Mouse (Mus musculus) midbrain, embryonic 11.5 days (tissue): ENCODE data around the gene Zfp599. TPM values are rescaled to one million over a fixed set of nuclear protein-coding genes. Genes with fewer than 3 reads are reported as not detected.

ENCODE experiments used
- ATAC-seq: fragments of 200-750 bp; cut with Nextera tagmentation; 2 replicates; pipeline ENCODE4 v1.8.0; 2017; ENCODE audit warnings: moderate TSS enrichment, moderate library complexity; ENCODE audit not compliant: low FRiP score
- DNase-seq: peaks from one replicate; pipeline ENCODE4 v3.0.0; 2015; ENCODE audit warnings: low spot score; ENCODE audit errors: missing footprints
- H3K27ac ChIP-seq: fragments of 300-500 bp; sonication (generic); 2 replicates; pipeline ENCODE4 v1.5.1; 2014; ENCODE audit warnings: low read depth, low read length
- H3K27me3 ChIP-seq: fragments of 300-500 bp; sonication (generic); 2 replicates; pipeline ENCODE4 v1.6.1; 2014; ENCODE audit warnings: mild to moderate bottlenecking, low read length, moderate library complexity, mixed read lengths; ENCODE audit not compliant: control insufficient read depth, insufficient read depth
- H3K36me3 ChIP-seq: fragments of 300-500 bp; sonication (generic); 2 replicates; pipeline ENCODE4 v1.6.1; 2014; ENCODE audit warnings: mild to moderate bottlenecking, low read length, moderate library complexity, mixed read lengths; ENCODE audit not compliant: control insufficient read depth, insufficient read depth
- H3K4me1 ChIP-seq: fragments of 300-500 bp; sonication (generic); 2 replicates; pipeline ENCODE4 v1.6.1; 2014; ENCODE audit warnings: low read length; ENCODE audit not compliant: control insufficient read depth, insufficient read depth
- H3K4me2 ChIP-seq: fragments of 300-500 bp; sonication (generic); 2 replicates; pipeline ENCODE4 v1.6.1; 2014; ENCODE audit warnings: mild to moderate bottlenecking, moderate library complexity
- H3K4me3 ChIP-seq: fragments of 300-500 bp; sonication (generic); 2 replicates; pipeline ENCODE4 v1.5.1; 2014; ENCODE audit warnings: low read depth, low read length
- H3K9ac ChIP-seq: fragments of 300-500 bp; sonication (generic); 2 replicates; pipeline ENCODE4 v1.6.1; 2014; ENCODE audit warnings: low read length
- H3K9me3 ChIP-seq: fragments of 300-500 bp; sonication (generic); 2 replicates; pipeline ENCODE4 v1.6.1; 2016; ENCODE audit warnings: low read length; ENCODE audit not compliant: control insufficient read depth
- WGBS: fragments of 180-500 bp; shearing (Covaris S2); extraction: QIAGEN DNeasy Blood & Tissue Kit; methylation state at CpG from one replicate; pipeline ENCODE4 v1.1.7; 2014; 5-methylcytosine and 5-hydroxymethylcytosine counted together
- polyA plus RNA-seq: library from polyadenylated mRNA; unstranded; fragments of >200 nt; fragmentation: Nextera tagmentation; extraction: Ambion mirVana; gene quantifications from 2 replicates; pipeline ENCODE4 v1.2.1, GENCODE M21; 2014

The Zfp599 gene
- polyA plus RNA-seq, 1 experiment from 2014 or later = 6.7 TPM

DNA sequence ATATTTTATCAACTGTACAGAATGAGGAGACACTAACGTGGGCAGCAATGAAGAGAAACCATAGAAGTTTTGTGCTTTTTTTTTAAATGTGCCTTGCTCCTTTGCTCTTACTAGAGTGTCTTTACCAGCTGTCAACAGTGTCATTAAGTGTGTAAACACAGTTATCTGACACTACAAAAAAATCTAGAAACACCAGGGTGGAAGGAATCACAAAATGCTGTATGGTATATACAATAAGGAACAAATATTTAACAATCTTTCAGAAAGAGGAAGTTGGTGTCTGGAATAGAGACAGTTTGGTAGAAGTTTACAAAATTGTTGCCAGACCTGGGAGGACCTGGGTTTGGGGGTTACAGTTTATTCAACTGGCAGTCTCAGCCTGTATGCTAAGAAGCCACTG lies 1.9 kb upstream of the Zfp599 start:
- Histone ChIP-seq H3K27ac (no peak overlapping the region), H3K4me2 (no peak overlapping the region), H3K36me3 (no peaks in the 10 kb centered on the region; the same call in 1 of the 2 replicates), H3K9me3 (no peaks in the 10 kb centered on the region), H3K27me3 (no peaks in the 10 kb centered on the region), H3K4me1 (peaks cover 2% of the 10 kb centered on the region; the same call in 1 of the 2 replicates), H3K4me3 (no peak overlapping the region), H3K9ac (no peak overlapping the region)
- no peak for ATAC-seq
- WGBS = 81% methylated on average over 1 of the region's 1 CpGs
- no peak for DNase-seq

- WGBS = 31% methylated on average over 3 of the region's 3 CpGs
- Histone ChIP-seq H3K4me3 (peak overlapping the region; percentile 62), H3K36me3 (peaks cover 2% of the 10 kb centered on the region; the same call in 1 of the 2 replicates), H3K4me1 (peaks cover 2% of the 10 kb centered on the region; the same call in 1 of the 2 replicates), H3K9ac (no peak overlapping the region; the same call in 1 of the 2 replicates), H3K27me3 (no peaks in the 10 kb centered on the region), H3K27ac (no peak overlapping the region), H3K9me3 (peaks cover 10% of the 10 kb centered on the region; the same call in 1 of the 2 replicates), H3K4me2 (peak overlapping the region; percentile 74)
- DNase-seq = no peak
- no peak for ATAC-seq
Measured at GRCm38 (mm10) chr9:22260092-22260422, 362 bp upstream of the Zfp599 start.

DNA sequence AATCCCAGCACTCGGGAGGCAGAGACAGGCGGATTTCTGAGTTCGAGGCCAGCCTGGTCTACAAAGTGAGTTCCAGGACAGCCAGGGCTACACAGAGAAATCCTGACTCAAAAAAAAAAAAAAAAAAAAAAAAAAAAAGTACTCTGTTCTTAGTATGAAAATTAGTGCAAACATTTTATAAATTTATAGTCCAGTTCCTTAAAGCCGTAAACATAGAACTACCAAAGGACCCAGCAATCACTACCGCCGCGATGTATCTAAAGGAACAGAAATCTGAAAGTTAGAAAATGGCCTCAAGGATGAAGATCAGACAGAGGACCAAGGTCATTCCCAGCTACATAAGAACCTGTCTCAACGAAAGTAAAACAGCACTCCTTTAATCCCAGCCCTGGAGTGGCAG lies 911 bp downstream of the Zfp599 start:
- no peak for ATAC-seq
- H3K4me1 ChIP-seq = peaks cover 2% of the 10 kb centered on the region; the same call in 1 of the 2 replicates
- peak overlapping the region; percentile 74 for H3K4me2 ChIP-seq
- peaks cover 10% of the 10 kb centered on the region; the same call in 1 of the 2 replicates for H3K9me3 ChIP-seq
- 84% methylated on average over 8 of the region's 8 CpGs for WGBS
- H3K27me3 ChIP-seq = no peaks in the 10 kb centered on the region
- peak overlapping the region; percentile 62 for H3K4me3 ChIP-seq
- DNase-seq = no peak
- H3K36me3 ChIP-seq = peaks cover 4% of the 10 kb centered on the region; the same call in 1 of the 2 replicates
- H3K9ac ChIP-seq = peak overlapping the region; percentile 87
- no peak overlapping the region for H3K27ac ChIP-seq

- ATAC-seq (no peak), DNase-seq (no peak)
- no peak overlapping the region for H3K4me2 ChIP-seq
- H3K9me3 ChIP-seq = peaks cover 10% of the 10 kb centered on the region; the same call in 1 of the 2 replicates
- no peak overlapping the region for H3K4me3 ChIP-seq
- H3K9ac ChIP-seq = no peak overlapping the region
- no peak overlapping the region for H3K27ac ChIP-seq
- H3K36me3 ChIP-seq = peaks cover 4% of the 10 kb centered on the region; the same call in 1 of the 2 replicates
- H3K4me1 ChIP-seq = peaks cover 2% of the 10 kb centered on the region; the same call in 1 of the 2 replicates
- WGBS = 89% methylated on average over 4 of the region's 4 CpGs
- no peaks in the 10 kb centered on the region for H3K27me3 ChIP-seq
Measured at GRCm38 (mm10) chr9:22256579-22256978, 3.1 kb downstream of the Zfp599 start.

GRCm38 (mm10) chr9:22244242-22244641 lies 15.5 kb downstream of the Zfp599 start:
- Histone ChIP-seq H3K4me3 (no peak overlapping the region), H3K4me1 (no peaks in the 10 kb centered on the region), H3K27me3 (no peaks in the 10 kb centered on the region), H3K36me3 (peaks cover 18% of the 10 kb centered on the region), H3K4me2 (no peak overlapping the region), H3K27ac (no peak overlapping the region), H3K9me3 (peaks cover 3% of the 10 kb centered on the region; the same call in 1 of the 2 replicates), H3K9ac (no peak overlapping the region)
- ATAC-seq = no peak
- WGBS = 91% methylated on average over 2 of the region's 2 CpGs
- DNase-seq = no peak

DNA sequence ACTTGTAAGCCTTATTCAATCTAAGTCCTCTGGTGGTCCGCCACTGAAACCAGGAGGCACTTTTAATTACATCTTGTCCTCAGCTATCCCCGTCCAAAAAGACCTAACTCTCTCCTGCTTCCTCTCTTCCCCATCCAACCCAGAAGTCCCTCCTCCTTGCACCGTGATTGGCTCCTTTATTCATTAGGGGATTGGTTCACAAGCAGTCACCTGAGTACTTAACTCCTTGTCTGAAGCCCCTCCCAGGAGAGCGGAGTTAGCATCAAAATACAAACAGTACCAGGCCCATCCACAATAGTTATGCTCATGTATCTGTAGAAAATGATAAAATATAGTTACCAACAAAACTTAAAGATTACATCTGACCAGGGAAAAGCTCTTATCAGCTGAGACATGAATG lies 19.7 kb downstream of the Zfp599 start:
- no peak overlapping the region for H3K27ac ChIP-seq
- no peak overlapping the region for H3K4me3 ChIP-seq
- H3K9me3 ChIP-seq = no peaks in the 10 kb centered on the region
- no peak for ATAC-seq
- peaks cover 13% of the 10 kb centered on the region; the same call in 1 of the 2 replicates for H3K36me3 ChIP-seq
- no peaks in the 10 kb centered on the region for H3K27me3 ChIP-seq
- DNase-seq = no peak
- H3K9ac ChIP-seq = no peak overlapping the region
- H3K4me2 ChIP-seq = no peak overlapping the region
- H3K4me1 ChIP-seq = no peaks in the 10 kb centered on the region
- 94% methylated on average over 4 of the region's 4 CpGs for WGBS

GRCm38 (mm10) chr9:22230556-22230955 lies 29.1 kb downstream of the Zfp599 start:
- no peak overlapping the region for H3K27ac ChIP-seq
- H3K9ac ChIP-seq = no peak overlapping the region
- ATAC-seq (no peak), DNase-seq (no peak)
- no peaks in the 10 kb centered on the region for H3K9me3 ChIP-seq
- H3K4me1 ChIP-seq = peaks cover 4% of the 10 kb centered on the region; the same call in 1 of the 2 replicates
- no peak overlapping the region for H3K4me2 ChIP-seq
- no peak overlapping the region for H3K4me3 ChIP-seq
- H3K27me3 ChIP-seq = no peaks in the 10 kb centered on the region
- peaks cover 3% of the 10 kb centered on the region; the same call in 1 of the 2 replicates for H3K36me3 ChIP-seq

GRCm38 (mm10) chr9:22230061-22230460 lies 29.6 kb downstream of the Zfp599 start:
- Histone ChIP-seq H3K4me3 (no peak overlapping the region), H3K4me1 (peaks cover 4% of the 10 kb centered on the region; the same call in 1 of the 2 replicates), H3K27ac (no peak overlapping the region), H3K27me3 (no peaks in the 10 kb centered on the region), H3K9ac (no peak overlapping the region), H3K9me3 (no peaks in the 10 kb centered on the region), H3K36me3 (peaks cover under 1% of the 10 kb centered on the region; the same call in 1 of the 2 replicates), H3K4me2 (no peak overlapping the region)
- 93% methylated on average over 3 of the region's 3 CpGs for WGBS
- DNase-seq (no peak), ATAC-seq (no peak)

GRCm38 (mm10) chr9:22229386-22230026 lies 30.2 kb downstream of the Zfp599 start:
- no peak overlapping the region for H3K27ac ChIP-seq
- no peak for ATAC-seq

More at GRCm38 (mm10) chr9:22229386-22230026, 30.2 kb downstream of the Zfp599 start:
- Histone ChIP-seq H3K9ac (no peak overlapping the region), H3K27me3 (no peaks in the 10 kb centered on the region), H3K4me2 (no peak overlapping the region), H3K36me3 (no peaks in the 10 kb centered on the region), H3K4me1 (peaks cover 4% of the 10 kb centered on the region; the same call in 1 of the 2 replicates), H3K9me3 (no peaks in the 10 kb centered on the region), H3K4me3 (no peak overlapping the region)
- WGBS = 88% methylated on average over 7 of the region's 7 CpGs
- no peak for DNase-seq
